Mouse (Mus musculus) cerebellum, adult 11-12 months (tissue): ENCODE results near the gene 1700003F12Rik.

Source experiments
- DNase-seq: peaks from one replicate; pipeline ENCODE4 v3.0.0; 2022

The 1700003F12Rik gene

DNA sequence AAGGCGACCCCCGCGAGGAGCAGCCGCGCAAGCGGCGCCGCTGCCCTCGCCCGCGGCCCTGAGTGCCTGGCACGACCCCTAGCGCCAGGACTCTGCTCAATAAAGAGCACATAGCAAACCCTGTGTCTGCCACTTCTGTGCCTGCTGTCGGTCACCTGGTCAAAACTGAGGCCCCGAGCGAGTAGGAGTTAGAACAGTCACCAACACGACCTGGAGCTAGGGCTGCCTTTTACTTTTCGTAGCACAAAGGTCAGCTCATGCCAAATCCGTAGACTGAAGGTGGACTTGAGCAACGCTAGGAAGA, 3.0 kb downstream of the 1700003F12Rik start:
- no peak for DNase-seq

DNA sequence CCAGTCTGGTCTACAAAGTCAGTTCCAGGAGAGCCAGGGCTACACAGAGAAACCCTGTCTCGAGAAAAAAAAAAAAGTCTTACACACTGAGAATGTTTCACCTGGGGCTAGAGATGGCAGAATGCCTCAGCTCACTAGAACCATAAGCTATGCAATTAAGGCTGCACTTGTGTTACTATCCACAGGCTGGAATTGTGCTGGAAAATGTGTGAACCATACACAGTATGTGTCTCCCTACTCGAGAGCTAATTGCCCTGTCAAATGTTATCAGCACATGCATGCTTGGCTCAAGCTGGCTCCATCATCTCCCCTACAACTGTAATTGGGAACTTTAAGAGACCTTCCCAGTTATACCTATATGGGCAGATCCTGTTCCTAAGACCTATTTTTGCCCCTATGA, 4.1 kb downstream of the 1700003F12Rik start:
- no peak for DNase-seq

DNA sequence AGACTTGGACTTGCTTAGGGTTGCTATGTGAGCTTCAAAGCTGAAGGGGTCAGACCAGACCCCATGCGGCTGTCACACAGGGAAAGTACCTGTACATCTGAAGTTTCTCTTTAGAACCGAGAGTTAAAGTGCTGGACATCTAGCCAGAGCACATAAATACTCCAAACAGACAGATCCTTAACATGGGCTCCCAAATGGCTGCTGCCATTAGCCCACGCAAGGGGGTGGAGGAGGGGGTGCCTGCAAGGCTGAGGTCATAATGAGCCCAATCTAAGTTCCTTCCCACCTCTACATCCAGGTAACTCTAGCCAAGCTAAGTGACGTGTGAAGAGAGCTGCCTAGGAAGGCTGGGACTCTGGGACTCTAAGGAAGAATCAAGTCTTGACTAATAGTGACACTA, 4.6 kb downstream of the 1700003F12Rik start, which contains the start of gene Actl10:
Gene Actl10 (plus strand): TSS at position 301 of the 400 bp plus-strand sequence.
- DNase-seq: no peak

DNA sequence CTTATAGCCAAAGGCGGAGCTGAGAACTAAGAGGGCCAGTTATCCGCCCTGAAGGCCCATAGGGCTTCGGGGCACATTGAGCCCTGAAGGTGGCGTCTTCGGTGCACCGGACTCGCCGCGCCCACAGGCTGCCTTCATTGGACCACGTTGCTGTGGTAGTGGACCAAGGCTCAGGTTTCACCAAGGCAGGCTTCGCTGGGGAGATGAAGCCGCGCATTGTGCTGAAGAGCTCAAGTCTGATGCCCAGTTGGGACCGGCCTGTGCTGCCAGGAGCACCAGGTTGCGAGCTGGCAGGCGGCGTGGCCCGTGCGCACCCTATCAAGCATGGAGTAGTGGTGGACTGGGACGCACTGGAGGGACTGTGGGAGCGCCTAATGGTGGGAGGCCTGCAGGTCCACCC, 5.0 kb downstream of the 1700003F12Rik start:
- DNase-seq: peak; percentile 63

DNA sequence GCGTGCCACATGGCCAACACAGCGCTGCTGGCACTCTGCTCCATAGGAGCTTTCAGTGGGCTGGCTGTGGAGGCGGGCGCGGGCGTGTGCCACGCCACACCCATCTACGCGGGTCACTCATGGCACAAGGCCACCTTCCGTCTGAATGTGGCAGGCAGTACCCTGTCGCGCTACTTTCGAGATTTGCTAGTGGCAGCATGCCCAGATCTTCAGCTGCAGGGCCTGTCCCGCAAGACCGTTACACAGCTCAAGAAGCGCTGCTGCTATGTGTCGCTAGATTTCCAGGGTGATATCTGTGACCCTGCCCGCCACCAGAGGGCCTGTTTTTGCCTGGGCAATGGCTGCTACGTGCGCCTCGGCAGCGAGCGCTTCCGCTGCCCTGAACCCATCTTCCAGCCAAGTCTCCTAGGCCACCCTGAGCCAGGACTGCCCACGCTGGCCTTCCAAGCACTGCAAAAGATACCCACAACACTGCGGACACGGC, 5.6 kb downstream of the 1700003F12Rik start:
- peak; percentile 85 for DNase-seq

- DNase-seq: peak; percentile 24
Observed at GRCm38 (mm10) chr2:154555235-154555634, 8.3 kb downstream of the 1700003F12Rik start.

GRCm38 (mm10) chr2:154557184-154557832, 10.4 kb downstream of the 1700003F12Rik start:
- DNase-seq: peak; percentile 45

GRCm38 (mm10) chr2:154558264-154559039, 11.6 kb downstream of the 1700003F12Rik start, which contains the start of gene Necab3:
Necab3 (minus strand) TSS chr2:154558890.
- DNase-seq: peak; percentile 64

DNA sequence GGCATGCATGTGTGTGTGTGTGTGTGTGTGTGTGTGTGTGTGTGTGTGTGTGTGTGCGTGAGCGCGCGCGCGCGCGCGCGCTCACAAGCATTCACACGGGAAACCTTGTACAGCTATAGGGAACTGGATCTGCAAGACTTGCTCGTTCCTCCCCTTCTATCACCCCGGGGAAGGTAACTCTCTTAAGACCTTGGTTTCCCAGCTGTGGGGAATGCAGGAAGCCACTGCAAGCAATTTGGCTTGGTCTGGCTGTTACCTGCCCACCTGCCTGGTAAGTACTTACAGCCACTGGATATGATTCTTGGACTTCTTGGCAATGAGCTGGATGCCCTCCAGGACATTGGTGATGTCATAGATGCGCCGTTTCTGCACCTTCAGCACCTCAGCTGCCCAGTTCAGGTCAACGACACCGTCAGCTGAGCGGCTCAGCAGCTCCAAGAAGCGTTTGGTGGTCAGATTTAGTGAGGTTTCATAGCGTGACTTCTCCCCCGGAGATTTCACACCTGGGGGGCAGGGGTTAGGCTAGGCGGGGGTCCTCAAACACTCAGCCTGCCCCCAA, 16.8 kb downstream of the 1700003F12Rik start:
- DNase-seq: no peak

DNA sequence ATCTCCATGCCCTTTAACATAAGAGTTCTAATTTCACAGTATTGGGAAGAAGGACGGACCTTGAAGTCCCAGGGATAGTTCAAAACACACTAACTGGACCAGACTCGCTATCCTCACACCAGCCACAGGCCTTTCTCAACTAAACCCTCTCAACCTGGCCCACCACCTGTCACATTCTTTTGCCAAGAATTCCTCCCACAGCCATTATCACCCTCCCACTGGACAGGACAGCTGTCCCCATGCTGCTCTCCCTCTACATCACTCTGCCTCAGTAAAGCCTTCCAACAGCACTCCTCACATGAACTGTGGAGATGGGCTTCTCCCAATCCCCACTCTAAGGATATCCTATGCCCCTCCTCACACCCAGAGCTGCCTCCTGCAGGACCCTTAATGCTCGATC, 18.7 kb downstream of the 1700003F12Rik start:
- DNase-seq: peak; percentile 88

GRCm38 (mm10) chr2:154566641-154567040, 19.8 kb downstream of the 1700003F12Rik start:
- no peak for DNase-seq

- no peak for DNase-seq
Observed at GRCm38 (mm10) chr2:154567766-154568165, 20.9 kb downstream of the 1700003F12Rik start.

DNA sequence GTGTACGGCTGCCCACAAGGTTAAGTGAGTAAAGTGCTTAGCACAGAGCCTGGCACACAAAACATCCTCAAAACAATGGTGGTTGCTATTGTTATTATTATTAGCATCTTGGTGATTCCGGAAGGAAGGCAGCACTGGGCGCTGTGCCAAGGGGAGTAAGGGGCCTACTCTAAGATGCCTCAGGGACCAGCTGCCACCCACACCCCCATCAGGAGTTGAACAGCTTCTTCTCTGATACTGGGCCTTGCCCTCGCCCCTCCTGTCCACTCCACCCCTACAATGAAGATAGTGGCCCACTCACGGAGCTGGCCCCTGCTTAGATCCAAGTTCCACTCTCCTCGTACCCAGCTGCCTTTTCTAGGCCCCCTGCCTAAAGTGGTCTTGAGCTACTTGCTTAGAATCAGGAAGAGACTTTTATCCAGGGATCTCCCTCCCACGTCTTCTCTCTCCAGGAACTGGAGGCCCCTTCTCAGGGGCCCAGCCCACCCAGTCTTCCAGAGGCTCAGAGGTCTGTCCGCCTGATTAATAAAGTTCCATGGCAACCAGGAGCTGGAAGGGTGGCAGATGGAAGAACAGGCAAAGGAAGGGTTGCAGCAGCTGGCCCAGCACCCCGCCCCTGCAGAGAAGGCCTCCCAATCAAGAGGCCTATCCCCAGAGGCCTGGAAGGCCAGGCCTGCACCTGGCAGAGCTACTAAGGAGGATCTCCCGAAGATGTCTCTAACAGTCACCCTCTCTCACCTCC, 21.6 kb downstream of the 1700003F12Rik start:
- no peak for DNase-seq

DNA sequence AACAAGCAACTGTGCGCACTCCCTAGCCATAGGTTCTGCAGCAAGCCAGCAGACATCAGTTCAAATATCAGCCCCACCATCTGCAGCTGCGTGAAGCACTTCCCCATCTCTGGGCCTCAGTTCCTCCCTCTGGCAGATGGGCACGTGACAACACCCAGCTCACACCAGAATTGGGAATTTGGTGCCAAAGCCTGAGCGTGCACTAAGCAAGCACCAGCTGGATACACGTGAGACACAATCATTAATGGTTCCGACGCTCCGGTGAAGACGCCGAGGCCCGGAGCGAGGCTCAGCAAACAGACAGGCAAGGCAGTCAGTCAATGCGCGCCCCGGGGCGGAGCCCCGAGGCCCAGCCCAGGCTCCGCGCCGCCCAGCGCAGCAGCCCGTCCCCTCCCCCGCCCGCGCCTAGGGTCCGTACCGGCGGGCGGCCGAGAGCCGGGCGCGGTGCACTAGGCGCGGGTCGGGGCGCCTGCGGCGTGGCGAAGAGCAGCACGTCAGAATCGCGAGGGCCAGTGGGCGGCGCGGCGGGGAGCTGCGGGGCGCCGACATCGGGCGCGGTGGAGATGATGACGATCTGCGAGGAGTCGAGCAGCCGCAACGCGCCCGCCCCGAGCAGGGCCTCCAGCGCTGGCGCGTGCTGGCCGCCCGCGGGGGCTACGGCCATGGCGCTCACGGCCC, 22.3 kb downstream of the 1700003F12Rik start:
- DNase-seq: no peak

DNA sequence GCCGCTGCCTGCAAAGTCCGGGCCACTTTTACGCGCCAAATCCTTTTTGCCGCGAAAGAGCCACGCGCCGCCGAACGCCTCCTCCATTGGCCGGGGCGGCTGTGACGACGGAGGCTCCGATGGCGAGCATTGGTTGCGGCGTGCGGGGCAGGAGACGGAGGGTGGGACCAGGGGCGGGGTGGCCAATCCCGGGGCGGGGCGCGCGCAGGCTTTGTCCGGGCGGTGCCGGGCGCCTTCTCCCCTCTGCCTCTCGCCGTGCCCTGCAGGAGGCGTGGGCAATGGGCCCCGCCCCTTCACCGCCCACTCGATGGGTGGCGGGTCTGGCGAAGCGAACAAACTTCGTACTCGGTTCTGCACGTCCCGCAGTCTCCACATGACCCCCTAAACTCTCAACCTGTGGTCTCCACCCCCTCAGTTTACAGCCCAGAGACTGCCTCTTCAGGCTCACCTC, 23.0 kb downstream of the 1700003F12Rik start, which contains the start of gene E2f1:
Gene E2f1 (minus strand): TSS at position 57 of the 451 bp plus-strand sequence.
- DNase-seq: peak; percentile 84

DNA sequence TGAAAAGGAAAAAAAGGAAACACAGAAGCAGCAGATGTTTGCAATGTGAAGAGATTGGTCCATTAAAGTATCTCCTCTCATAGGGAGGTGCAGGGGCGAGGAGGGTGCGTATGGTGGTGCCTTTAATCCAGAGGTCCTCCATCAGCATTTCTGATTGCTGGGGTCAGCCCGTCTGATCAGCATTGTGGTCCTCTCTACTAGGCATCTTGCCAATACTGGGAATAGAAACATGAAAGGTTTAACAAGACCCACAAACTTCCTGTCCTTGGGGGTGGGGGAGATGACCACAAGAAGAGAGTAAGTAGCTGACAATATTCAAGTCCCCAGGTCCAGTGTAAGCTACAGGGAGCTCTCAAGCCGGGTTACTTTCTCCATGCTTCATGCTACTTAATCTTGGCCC, 23.8 kb downstream of the 1700003F12Rik start:
- DNase-seq: no peak

DNA sequence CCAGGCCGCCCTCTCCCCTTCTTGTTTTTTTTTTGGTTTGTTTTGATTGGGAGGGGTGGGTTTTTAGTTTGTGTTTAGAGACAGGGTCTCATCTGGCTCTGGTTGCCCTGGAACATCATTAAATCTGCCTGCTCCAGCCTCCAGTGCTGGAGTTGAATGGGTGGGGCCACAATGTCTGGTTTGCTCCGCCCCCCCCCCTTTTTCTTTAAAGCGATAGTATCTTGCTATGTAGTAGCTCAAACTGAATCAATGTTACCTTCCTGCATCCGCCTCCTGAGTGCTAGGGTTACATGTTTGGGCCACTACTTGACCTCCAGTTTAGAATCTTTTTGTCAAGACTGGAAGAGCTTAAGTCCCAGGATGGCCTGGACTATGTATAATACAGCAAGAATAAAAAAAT, 24.4 kb downstream of the 1700003F12Rik start:
- no peak for DNase-seq

DNA sequence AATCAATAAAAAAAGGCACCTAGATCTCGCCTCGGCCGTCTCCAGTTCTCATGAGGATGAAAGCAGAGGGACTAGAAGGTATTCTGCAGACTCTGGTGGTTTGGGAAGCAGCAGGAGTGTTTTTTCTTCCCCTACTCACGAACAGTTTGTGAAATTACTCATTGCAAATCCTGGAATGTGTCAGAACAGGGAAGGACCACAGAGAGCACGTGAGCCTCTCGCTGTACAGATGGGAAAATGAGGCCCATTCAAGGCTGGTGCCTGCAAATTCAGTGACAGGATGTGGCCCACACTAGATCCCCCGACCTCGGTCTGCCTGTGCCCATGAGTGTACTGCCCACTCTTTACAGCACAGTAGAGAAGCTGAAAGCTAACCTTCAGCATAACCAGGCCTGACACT, 25.1 kb downstream of the 1700003F12Rik start:
- DNase-seq: no peak

DNA sequence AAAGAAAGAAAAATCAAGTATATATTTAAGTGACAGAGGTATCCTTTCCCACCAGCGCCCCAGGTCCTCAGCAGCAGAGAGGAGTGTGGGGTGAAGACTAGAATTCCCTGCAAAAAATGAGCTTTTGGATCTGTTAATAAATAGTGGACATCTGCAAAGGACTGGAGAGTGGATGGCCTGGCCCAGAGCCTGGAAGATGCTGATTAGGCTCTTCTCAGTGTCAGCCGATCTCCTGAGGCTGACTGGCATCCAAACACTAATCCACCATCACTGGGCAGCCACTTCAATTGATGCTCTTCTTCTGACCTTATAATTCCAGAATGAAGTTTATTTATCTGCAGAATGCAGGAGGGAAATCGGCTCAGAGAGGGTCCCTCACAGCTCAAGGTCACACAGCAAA, 26.1 kb downstream of the 1700003F12Rik start:
- DNase-seq: no peak

GRCm38 (mm10) chr2:154574271-154574670, 27.4 kb downstream of the 1700003F12Rik start:
- DNase-seq: no peak

GRCm38 (mm10) chr2:154576876-154577743, 30.2 kb downstream of the 1700003F12Rik start:
- no peak for DNase-seq

- no peak for DNase-seq
Observed at GRCm38 (mm10) chr2:154577744-154578067, 30.8 kb downstream of the 1700003F12Rik start.
